Mouse (Mus musculus): Measurements from ENCODE around the gene 2210010C04Rik.

GRCm38 (mm10) chr6:41044314-41044713, 9.0 kb upstream of the 2210010C04Rik start:
- no peak for TF ChIP-seq EP300 (IDR thresholded peaks at IDR 0.05)
- TF ChIP-seq CTCF (IDR thresholded peaks at IDR 0.05), result no peak
